Mouse (Mus musculus): ENCODE results near the gene Myo5a.

The Myo5a gene

GRCm38 (mm10) chr9:75070457-75071028 is at the start of gene Myo5a:
Gene Myo5a, plus strand, starts transcription at chr9:75071015.
- no peak for DNase-seq

GRCm38 (mm10) chr9:75022546-75022945 is 48.3 kb upstream of the Myo5a start:
- no peak for DNase-seq

- DNase-seq = no peak
Measured at GRCm38 (mm10) chr9:75023150-75023894, 47.5 kb upstream of the Myo5a start.

GRCm38 (mm10) chr9:75024089-75024488 is 46.7 kb upstream of the Myo5a start:
- no peak for DNase-seq

- DNase-seq = no peak
Measured at GRCm38 (mm10) chr9:75025689-75026088, 45.1 kb upstream of the Myo5a start.

GRCm38 (mm10) chr9:75032408-75032807 is 38.4 kb upstream of the Myo5a start:
- no peak for DNase-seq

GRCm38 (mm10) chr9:75033141-75033540 is 37.7 kb upstream of the Myo5a start:
- no peak for DNase-seq

GRCm38 (mm10) chr9:75034691-75035090 is 36.1 kb upstream of the Myo5a start:
- no peak for DNase-seq

- DNase-seq = no peak
Measured at GRCm38 (mm10) chr9:75035944-75036343, 34.9 kb upstream of the Myo5a start.

- DNase-seq = peak; percentile 87 to 92
Measured at GRCm38 (mm10) chr9:75037451-75038356, 33.1 kb upstream of the Myo5a start, which contains the start of gene Arpp19. Gene Arpp19, plus strand, starts transcription at chr9:75037614.

GRCm38 (mm10) chr9:75038357-75038688 is 32.5 kb upstream of the Myo5a start:
- no peak for DNase-seq

- no peak for DNase-seq
Measured at GRCm38 (mm10) chr9:75040566-75040965, 30.2 kb upstream of the Myo5a start.

- no peak for DNase-seq
Measured at GRCm38 (mm10) chr9:75041840-75042525, 28.8 kb upstream of the Myo5a start.

- no peak for DNase-seq
Measured at GRCm38 (mm10) chr9:75043191-75043590, 27.6 kb upstream of the Myo5a start.

- DNase-seq = no peak
Measured at GRCm38 (mm10) chr9:75047079-75047478, 23.7 kb upstream of the Myo5a start.

- DNase-seq = no peak
Measured at GRCm38 (mm10) chr9:75049100-75049499, 21.7 kb upstream of the Myo5a start.

GRCm38 (mm10) chr9:75050003-75050402 is 20.8 kb upstream of the Myo5a start:
- DNase-seq = peak; percentile 72 to 85

GRCm38 (mm10) chr9:75051841-75052240 is 19.0 kb upstream of the Myo5a start:
- DNase-seq = no peak

GRCm38 (mm10) chr9:75055046-75055445 is 15.8 kb upstream of the Myo5a start:
- DNase-seq = no peak

- DNase-seq = no peak
Measured at GRCm38 (mm10) chr9:75064678-75065331, 6.0 kb upstream of the Myo5a start.

GRCm38 (mm10) chr9:75071029-75071705 is 352 bp downstream of the Myo5a start:
- DNase-seq = peak; percentile 93

GRCm38 (mm10) chr9:75071706-75072192 is 934 bp downstream of the Myo5a start:
- DNase-seq = peak in 1 of 2 experiments; percentile 64
